Mouse (Mus musculus): ENCODE measurements around the gene Eras.

Eras gene

DNA sequence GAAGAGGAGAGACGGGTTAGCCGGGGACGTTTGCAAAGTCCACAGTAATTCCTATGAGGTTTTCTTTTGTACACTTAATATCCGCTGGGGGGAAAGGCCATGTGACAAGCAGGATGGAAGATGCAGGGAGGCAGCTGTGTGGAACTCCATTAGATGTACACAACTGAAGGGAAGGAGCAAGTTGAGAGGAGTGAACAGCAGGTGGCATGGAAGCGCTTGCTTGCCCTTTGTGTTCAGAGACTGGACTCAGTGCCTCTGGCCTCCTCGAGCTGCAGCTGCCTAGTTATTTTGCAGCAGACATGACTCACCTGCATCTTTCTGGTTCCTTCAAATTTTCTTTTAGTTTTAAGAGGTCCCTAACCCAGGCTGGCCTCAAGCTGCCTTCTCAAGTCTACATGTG, 17.9 kb downstream of the Eras start:
- WGBS: 49% methylated on average over 6 of the region's 6 CpGs

DNA sequence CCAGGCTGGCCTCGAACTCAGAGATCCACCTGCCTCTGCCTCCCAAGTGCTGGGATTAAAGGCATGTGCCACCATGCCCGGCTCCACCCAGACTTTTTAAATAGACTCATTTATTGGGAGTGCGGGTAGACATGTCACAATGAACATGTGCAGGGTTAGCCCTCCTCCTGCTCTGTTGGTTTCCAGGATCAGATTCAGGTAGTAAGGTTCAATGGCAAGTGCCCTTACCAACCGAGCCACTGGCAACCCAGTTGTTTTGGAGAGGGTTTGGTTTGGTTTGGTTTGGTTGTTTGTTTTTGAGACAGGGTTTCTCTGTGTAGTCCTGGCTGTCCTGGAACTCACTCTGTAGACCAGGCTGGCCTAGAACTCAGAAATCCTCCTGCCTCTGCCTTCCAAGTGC, 19.2 kb downstream of the Eras start, which contains the start of gene Gm10490:
TSS of gene Gm10490 (plus strand) at position 301 of the 400 bp plus-strand sequence.
- WGBS: 97% methylated on average over 4 of the region's 4 CpGs

DNA sequence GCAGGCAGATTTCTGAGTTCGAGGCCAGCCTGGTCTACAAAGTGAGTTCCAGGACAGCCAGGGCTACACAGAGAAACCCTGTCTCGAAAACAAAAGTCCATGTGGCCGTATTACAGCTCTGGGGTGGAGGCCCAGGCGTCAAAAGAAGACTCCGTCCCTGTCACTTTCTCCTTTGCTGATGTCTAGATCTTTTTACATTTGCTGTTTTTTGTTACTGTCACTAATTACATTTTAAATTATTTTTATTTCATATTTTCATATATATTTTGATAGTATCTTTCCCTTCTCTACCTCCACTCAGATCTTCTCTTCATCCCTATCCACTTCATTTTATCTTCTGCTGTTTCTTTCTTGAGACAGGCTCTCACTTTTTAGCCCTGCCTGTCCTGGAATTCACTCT, 20.7 kb downstream of the Eras start, which contains the start of gene Gm10491:
TSS of gene Gm10491 (minus strand) at position 101 of the 400 bp plus-strand sequence.
- 90% methylated on average over 5 of the region's 5 CpGs for WGBS

DNA sequence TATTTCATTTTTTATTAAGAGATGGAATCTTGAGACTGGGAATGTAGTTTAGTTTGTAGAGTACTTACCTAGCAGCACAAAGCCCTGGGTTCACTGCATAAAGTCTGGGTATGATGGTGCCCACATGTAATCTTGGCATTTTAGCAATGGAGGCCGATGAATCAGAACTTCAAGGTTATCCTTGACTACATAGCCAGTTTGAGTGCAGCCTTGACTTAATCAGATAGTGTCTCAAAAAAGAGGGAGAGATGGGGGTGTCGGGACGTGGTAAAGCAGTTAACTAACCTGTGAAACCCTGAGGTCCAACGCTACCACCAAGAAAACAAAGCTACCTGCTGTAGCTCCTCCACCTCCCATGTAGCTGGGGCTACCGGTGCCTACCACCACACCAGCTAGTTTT, 24.0 kb downstream of the Eras start:
- WGBS: 98% methylated on average over 5 of the region's 5 CpGs

DNA sequence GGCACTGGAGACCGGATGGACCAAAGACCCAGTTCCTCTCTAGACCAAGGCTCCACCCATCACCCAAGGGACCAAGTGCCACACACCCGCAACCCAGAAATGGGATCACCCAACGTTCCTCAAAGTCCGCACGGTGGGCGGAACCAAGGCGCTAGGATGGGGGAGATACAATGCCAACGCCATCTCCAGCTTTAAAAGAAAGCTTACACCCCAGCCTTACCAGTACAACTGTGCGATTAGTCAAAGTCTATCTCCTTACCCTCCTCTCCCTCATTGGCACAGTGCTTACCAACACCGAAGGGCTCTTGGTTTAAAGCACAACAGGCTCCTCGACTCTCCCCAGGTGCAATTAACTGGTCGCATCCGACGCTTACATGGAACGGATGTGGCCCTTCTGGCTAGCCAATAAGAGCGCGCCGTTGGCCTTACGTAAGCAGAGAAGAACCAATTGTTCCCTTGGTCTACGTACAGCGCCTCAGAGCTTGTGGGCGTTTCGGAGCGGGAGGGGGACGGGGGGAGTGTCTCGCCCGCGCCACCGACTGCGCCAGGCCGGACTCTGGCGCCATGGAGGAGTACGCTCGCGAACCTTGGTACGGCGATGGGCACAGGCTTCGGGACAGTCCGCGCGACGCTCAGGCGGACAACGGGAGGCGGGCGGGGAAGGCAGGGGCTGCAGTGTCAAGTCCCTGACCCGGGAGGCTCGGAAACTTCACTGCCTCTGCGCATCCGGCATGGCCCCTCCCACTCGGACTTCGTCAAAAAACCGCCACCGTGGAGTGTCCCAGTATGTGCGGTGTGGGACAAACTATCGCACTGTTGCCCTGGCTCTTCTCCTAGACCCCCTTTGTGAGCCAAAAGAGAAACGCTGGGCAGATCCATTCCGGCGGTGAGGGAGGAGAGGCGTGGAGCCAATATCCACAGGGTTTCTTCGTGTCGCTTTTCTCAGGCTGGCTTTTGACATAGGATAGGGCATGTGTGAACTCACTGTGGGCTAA, 29.2 kb downstream of the Eras start, which contains the start of the genes Pqbp1 and Timm17b:
TSS of gene Pqbp1 (minus strand) at position 390 of the 995 bp plus-strand sequence.
TSS of gene Timm17b (plus strand) at position 478 of the 995 bp plus-strand sequence.
- WGBS: 1% methylated on average over 62 of the region's 62 CpGs

DNA sequence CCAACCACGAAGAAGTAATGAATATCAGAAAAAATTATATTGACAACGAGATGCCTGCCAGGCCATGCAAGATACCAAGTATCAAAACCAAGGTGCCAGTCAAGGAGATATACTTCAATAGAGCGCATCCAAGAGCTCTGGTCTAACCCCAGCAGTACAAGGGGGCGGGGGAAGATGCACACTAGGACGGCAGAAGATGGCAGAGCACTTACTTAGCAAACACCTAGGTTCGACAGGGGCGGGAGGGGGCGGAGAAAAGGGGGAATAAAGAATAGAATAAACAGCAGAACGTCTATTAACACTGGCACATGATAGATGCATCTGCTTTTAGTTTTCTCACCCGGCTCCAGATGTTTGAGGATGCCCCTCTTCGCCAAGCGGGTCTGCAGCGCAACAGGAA, 30.2 kb downstream of the Eras start:
- 9% methylated on average over 13 of the region's 13 CpGs for WGBS

DNA sequence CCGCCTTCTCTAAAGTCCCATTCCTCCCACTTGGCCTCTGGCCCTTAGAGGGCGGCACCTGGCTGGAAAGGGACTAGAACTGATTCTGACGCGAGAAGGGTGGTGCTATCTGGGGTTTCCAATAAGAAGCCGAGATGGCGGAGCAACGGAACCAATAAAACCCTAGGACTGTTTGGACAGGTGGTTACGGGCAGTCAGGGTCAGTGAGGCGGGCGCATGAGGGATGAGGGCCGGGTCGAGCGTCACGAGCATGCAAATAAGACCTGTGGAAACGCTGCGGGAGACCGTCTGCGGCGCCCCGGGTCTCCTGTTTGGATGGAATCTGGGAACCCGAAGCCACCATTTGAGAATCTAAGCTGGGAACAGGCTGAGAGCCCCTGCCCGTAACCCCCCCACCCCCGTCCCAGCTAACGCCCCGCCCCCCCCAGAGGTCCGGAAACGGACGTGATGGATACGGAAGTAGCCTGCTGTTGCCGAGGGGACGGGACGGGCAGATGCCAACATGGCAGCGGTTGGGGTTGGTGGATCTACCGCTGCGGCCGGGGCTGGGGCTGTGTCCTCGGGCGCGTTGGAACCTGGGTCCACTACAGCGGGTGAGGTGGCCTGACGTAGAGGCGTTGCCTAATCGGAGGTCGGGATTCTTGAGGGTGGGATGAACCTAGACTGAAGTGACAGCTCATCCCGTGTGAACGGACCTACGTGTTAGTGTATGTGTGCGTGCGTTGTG, 44.4 kb downstream of the Eras start, which contains the start of gene Slc35a2:
TSS of gene Slc35a2 (plus strand) at position 188 of the 727 bp plus-strand sequence.
- 2% methylated on average over 49 of the region's 49 CpGs for WGBS

DNA sequence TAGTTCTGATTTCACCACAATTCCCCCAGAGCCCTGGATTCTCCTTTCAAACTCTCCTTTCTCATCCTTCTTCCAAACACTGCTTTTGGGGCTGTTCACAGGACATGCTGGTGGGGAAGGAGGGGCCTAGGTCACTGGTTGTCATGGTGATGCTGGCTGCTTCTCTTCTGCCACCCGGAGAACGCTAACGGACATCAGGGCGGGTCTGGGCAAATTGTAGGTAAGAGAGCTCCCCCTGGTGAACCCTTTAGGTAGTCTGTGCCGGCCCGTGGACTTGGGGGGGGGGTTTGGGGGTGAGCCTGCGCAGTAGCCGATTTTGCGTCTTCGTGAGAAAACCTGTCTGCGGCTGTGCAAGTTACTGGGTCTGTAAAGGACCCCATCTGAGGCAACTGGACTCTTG, 48.6 kb downstream of the Eras start:
- 3% methylated on average over 11 of the region's 11 CpGs for WGBS

DNA sequence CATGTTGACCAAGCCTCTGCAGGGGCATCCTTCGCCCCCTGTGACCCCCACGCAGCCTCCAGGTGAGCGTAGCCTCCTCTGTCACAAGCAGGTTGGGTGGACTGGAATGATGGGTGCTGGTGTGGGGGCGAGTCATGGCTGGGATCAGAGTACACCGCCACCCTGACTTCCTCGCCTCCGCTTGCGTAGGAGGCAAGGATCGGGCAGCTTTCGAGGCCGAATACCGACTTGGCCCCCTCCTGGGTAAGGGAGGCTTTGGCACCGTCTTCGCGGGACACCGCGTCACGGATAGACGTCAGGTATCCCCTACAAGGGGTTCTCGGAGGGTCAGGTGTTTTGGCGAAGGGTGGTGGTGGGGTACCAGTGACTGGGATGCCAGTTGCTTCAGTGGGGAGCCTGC, 49.9 kb downstream of the Eras start:
- 5% methylated on average over 21 of the region's 21 CpGs for WGBS

DNA sequence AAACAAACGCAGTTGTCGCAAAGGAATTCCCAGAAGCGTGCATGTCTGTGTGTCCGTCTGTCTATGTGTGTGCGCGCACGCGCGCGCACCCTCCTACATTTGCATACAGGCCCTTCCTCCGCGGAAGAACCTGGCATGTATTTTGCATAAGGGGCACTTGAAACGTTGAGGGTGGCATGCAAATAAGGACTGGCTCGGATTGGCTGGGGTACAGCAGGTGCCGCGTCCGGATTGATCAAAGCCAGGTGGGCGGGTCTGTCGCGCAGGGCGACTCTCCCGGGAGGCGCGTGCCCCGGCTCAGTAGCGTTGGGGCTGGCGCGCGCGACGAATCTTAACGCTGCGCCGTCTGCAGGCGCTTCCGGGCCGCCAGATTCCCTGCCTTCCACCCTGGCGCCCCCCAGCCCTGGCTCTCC, 50.4 kb downstream of the Eras start, which contains the start of gene Pim2:
TSS of gene Pim2 (plus strand) at position 256 of the 413 bp plus-strand sequence.
- WGBS: 2% methylated on average over 38 of the region's 38 CpGs

All from cerebral cortex, adult 2 months (tissue).